Mouse (Mus musculus): ENCODE measurements around the gene Acss1. TPM values are rescaled to one million over a fixed set of nuclear protein-coding genes. Genes with fewer than 3 reads are reported as not detected.

The Acss1 gene
- total RNA-seq (2023), result 10 to 100 TPM; 12.2 to 15.4 TPM

GRCm38 (mm10) chr2:150667820-150668766, at the start of gene Acss1:
Gene Acss1, minus strand, starts transcription at chr2:150668500.

GRCm38 (mm10) chr2:150689223-150689800, 21.0 kb upstream of the Acss1 start, which contains the start of gene Vsx1:
Gene Vsx1, minus strand, starts transcription at chr2:150689360.

DNA sequence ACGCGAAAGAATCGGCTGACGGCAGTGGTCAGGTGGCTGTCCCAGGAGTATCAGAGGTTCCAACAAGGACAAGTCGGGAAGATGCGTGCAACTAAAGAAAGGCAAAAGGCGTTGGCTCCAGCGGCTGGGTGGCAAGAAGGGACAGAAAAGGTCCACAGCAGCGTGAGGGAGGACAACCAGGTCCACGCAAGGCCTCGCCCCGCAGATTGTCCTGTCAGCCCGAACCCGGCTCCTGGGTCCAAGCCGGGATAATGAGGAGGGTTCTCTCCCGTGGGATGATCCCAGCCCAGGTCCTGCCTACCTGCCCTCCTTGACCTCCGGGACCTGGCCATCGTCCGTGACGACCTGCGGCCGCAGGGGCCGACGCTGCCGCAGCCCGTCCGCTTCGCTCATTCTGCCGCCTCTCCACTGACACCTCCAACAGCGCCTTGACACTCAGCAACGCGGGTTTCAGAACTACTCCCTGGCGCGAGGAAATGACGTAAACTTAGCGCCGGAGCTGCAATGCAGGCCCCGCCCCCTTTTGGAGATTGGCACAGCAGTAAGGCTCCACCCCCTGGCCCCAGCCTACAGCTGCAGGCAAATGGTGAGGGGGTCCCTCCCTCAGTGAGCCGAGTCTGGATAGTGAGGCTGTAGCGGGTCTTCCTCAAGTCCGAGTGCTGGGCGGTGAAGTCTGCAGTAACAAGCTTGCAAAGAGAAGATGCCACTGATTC, 60.1 kb downstream of the Acss1 start, which contains the start of gene Apmap:
Apmap (minus strand) TSS at position 481 of the 713 bp plus-strand sequence.

GRCm38 (mm10) chr2:150569847-150570590, 98.3 kb downstream of the Acss1 start, which contains the start of gene Cst7:
Gene Cst7, plus strand, starts transcription at chr2:150570415.

Other genes with a start within 250 kb of the Acss1 start
- under 1 TPM; 0.18 to 0.38 TPM for gene Zfp442, start 217.0 kb downstream of the Acss1 start, total RNA-seq (2023)
- not detected for gene Zfp345, start 183.4 kb downstream of the Acss1 start, total RNA-seq (2023)
- gene Cst7, start 98.1 kb downstream of the Acss1 start, total RNA-seq (2023), result 10 to 100 TPM; 20.3 to 25.4 TPM
- gene Apmap, start 59.9 kb downstream of the Acss1 start, total RNA-seq (2023), result 10 to 100 TPM; 32.1 to 36.0 TPM
- gene Vsx1, start 20.9 kb upstream of the Acss1 start, total RNA-seq (2023), result not detected
- 1 to 10 TPM; 6.6 to 6.7 TPM for gene Entpd6, start 80.5 kb upstream of the Acss1 start, total RNA-seq (2023)
- gene Pygb, start 118.2 kb upstream of the Acss1 start, total RNA-seq (2023), result 10 to 100 TPM; 14.2 to 14.3 TPM
- 10 to 100 TPM; 27.2 to 35.4 TPM for gene Abhd12, start 236.2 kb upstream of the Acss1 start, total RNA-seq (2023)
- 10 to 100 TPM; 16.6 to 17.0 TPM for gene Gins1, start 236.9 kb upstream of the Acss1 start, total RNA-seq (2023)